Mouse (Mus musculus): Measurements from ENCODE around the gene Foxq1.

The Foxq1 gene

GRCm38 (mm10) chr13:31572806-31573508 is 17.0 kb downstream of the Foxq1 start:
- no peak for DNase-seq (ENCODE audit: low read depth in 1 of 2, low spot score in 2 of 2)

DNA sequence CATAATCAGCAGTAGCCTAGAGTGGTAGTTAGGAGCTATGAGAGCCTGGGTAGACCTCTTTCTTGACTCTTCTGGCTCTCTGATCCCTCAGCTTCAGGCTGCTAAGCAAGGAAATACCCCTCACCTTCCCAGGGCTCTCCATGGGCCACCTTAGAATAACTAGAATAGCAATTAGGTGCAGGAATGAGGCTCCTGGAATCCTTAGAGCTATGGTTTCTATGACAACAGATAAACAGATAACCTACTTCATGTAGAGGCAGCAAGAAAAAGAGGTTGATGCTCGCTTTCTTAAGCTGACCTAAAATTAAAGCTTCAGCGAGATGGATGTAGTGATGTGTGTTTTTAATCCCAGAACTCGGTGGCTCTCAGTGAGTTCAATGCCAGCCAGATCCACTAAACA is 18.7 kb downstream of the Foxq1 start:
- DNase-seq (ENCODE audit: low read depth in 1 of 2, low spot score in 2 of 2), result no peak

- no peak for DNase-seq (ENCODE audit: low read depth in 1 of 2, low spot score in 2 of 2)
Observed at GRCm38 (mm10) chr13:31576696-31577095, 20.8 kb downstream of the Foxq1 start.

DNA sequence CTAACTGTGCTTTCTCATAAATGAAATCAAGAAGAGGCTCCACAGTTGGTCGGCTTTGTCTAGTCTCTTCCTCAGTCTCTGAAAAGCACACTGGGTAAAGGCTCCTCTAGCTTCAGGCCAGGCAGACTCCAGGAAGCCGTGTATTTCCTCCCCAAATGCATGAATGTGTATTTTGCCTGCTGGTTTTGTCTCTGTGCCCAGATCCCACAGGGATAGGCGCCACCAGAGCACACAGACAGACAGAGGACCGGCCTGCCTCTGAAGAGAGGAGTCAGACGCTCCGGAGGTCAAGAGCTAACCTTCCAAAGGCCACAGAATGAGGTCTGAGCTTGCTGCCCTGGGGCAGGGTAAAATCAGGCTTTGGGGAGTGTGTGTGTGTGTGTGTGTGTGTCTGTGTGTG is 21.6 kb downstream of the Foxq1 start:
- no peak for DNase-seq (ENCODE audit: low read depth in 1 of 2, low spot score in 2 of 2)

GRCm38 (mm10) chr13:31578389-31578788 is 22.5 kb downstream of the Foxq1 start:
- DNase-seq (ENCODE audit: low read depth in 1 of 2, low spot score in 2 of 2), result no peak

DNA sequence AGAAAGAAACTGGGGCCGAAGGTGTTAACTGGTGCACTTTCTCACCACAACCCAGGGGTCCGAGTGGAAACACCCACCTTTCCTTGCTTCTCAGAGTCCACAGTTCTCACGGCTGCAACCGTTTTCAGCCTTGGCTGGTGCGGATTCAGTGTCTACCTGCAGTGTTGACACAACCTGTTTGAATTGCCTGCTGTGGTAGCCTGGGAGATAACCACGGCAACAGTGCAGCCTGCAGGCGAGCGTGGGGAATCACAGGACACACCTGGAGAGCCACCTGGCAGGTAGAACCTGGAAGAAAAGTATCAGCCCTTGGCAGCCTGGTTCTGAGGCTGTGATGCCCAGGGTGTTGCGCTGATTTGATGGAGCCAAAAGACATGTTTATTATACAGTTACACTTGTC is 23.9 kb downstream of the Foxq1 start:
- DNase-seq (ENCODE audit: low read depth in 1 of 2, low spot score in 2 of 2), result no peak

GRCm38 (mm10) chr13:31587341-31587740 is 31.4 kb downstream of the Foxq1 start:
- DNase-seq (ENCODE audit: low read depth in 1 of 2, low spot score in 2 of 2), result no peak

- DNase-seq (ENCODE audit: low read depth in 1 of 2, low spot score in 2 of 2), result no peak
Observed at GRCm38 (mm10) chr13:31599576-31599975, 43.6 kb downstream of the Foxq1 start.

- DNase-seq (ENCODE audit: low read depth in 1 of 2, low spot score in 2 of 2), result no peak
Observed at GRCm38 (mm10) chr13:31603964-31604363, 48.0 kb downstream of the Foxq1 start.

Measured in monocyte, adult 2 months (primary cell).